Mouse (Mus musculus) adrenal gland, adult 10 weeks (tissue): ENCODE measurements around the gene Clec5a. TPM values are rescaled to one million over a fixed set of nuclear protein-coding genes. Genes with fewer than 3 reads are reported as not detected.

ENCODE experiments used
- polyA plus RNA-seq: library from polyadenylated mRNA; stranded (reverse); fragments of 350-450 nt; fragmentation: Illumina TruSeq; extraction: RNeasy Lipid Tissue Mini Kit (QIAGEN cat#74804); gene quantifications from one replicate; pipeline ENCODE4 v1.2.3, GENCODE M21; 2014; ENCODE audit warnings: low read depth, low replicate concordance

Clec5a gene
- polyA plus RNA-seq, result 9.6 TPM

GRCm38 (mm10) chr6:40585645-40586044, at the start of gene Clec5a:
Clec5a (minus strand) TSS chr6:40585821.

DNA sequence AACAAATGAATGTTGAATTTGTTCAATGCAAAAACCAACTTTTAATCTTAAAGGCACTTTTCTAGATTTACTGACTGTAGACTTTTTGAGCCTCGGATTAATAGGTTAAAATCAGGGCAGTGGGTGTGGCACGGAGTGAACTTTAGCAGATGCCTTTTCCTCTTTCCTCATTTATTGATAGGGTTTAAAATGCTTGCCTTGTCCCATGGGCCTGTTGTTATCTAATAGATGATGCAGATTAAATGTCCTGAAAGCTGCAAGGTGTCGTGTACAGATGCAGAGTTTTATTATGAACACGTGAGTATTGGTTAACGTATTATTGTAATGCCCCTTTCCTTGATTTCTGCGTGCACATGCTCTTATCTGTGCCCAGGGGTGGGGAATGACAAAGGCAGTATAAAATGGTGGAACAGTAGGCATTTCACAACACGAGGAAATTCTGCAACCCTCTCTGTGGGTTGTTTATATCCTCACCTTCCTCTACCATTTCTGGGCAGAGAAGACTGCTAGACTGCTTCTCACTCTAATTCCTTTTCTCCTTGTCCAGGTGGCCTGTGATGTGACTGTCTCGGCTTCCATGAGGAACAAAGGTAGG, 42.9 kb upstream of the Clec5a start, which contains the start of gene Mgam:
Mgam (plus strand) TSS at position 426 of the 595 bp plus-strand sequence.

DNA sequence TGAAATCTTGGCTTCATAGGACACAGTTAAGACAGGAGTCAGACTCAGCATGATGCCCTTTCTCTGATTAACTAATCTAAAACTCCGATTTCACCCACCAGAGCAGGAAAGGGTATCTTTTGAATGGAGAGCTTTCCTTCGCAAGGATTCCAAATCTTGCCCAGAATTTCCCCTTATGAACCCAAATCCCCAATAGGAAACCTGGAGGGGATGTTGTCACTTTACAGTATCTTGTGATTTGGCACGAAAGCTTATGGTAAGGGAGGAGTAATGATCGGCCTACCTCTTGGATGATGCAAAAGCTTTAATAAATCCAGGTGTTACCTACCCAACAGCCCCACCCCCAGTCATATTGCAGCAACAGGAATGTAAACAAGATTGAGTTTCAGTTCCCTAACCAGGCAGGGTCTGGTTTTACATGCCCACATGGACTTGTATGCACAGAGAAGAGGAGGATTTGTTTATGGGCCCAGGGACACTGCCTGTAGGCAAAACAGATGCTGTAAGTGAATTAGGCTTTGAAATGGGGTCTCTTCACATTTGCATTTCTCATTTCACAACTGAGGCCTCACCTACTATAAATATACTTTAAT, 27.7 kb upstream of the Clec5a start, which contains the start of gene Tas2r138:
Tas2r138 (minus strand) TSS at position 51 of the 593 bp plus-strand sequence.

DNA sequence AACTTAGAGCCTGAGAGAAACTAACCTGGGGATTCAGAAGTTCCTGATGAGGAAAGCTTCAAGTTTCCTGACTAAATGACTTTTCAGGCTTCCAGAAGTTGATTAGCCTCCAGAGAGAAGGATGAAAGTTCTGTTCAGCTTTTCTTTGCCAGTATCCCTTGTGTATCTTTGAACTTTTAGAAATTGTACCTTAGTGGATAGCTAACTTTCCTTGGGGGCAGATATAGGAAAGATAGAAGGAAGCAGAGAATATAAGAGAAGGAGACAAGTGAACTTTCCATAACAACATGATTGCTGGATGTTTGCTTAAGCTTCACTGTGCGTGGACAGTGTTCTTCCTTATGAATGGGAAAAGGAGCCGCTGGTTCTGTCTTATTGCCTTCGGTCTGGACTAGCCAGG, 16.4 kb downstream of the Clec5a start, which contains the start of gene Olfr460:
Olfr460 (plus strand) TSS at position 301 of the 400 bp plus-strand sequence.

GRCm38 (mm10) chr6:40554950-40555349, 30.7 kb downstream of the Clec5a start, which contains the start of gene Olfr461:
Olfr461 (minus strand) TSS chr6:40555050.

Other genes with a start within 250 kb of the Clec5a start
- gene E330009J07Rik, start 149.7 kb downstream of the Clec5a start, polyA plus RNA-seq, result 19.3 TPM
- gene Wee2, start 146.7 kb downstream of the Clec5a start, polyA plus RNA-seq, result not detected
- gene Ssbp1, start 114.5 kb downstream of the Clec5a start, polyA plus RNA-seq, result 125 TPM
- not detected for gene Tas2r137, start 94.6 kb downstream of the Clec5a start, polyA plus RNA-seq
- gene Tas2r108, start 92.3 kb downstream of the Clec5a start, polyA plus RNA-seq, result not detected
- gene Prss37, start 66.3 kb downstream of the Clec5a start, polyA plus RNA-seq, result not detected
- not detected for gene Olfr461, start 30.8 kb downstream of the Clec5a start, polyA plus RNA-seq
- gene Olfr460, start 16.3 kb downstream of the Clec5a start, polyA plus RNA-seq, result not detected
- not detected for gene Tas2r138, start 27.5 kb upstream of the Clec5a start, polyA plus RNA-seq
- gene Mgam, start 43.0 kb upstream of the Clec5a start, polyA plus RNA-seq, result 1.7 TPM